Mouse (Mus musculus): Measurements from ENCODE around the gene Ptgds.

GRCm38 (mm10) chr2:25457022-25457896 lies 12.6 kb downstream of the Ptgds start:
- no peak for TF ChIP-seq CTCF (conservative IDR thresholded peaks at IDR 0.05; ENCODE audit: insufficient read depth, insufficient read length, low read depth, low read length)
- no peak for TF ChIP-seq POLR2A (IDR thresholded peaks at IDR 0.05; ENCODE audit: low read depth, low read length)

All from kidney, adult 2 months (tissue).